Mouse (Mus musculus) limb, embryonic 10.5 days (tissue): ENCODE data around the gene Fam160a1. TPM values are rescaled to one million over a fixed set of nuclear protein-coding genes. Genes with fewer than 3 reads are reported as not detected.

Experiments used
- DNase-seq: peaks from one replicate; pipeline ENCODE4 v3.0.0-alpha.2; 2017; ENCODE audit warnings: low spot score
- H3K27ac ChIP-seq: fragments of 300-500 bp; sonication (generic); 2 replicates; pipeline ENCODE4 v1.5.1; 2016; ENCODE audit warnings: mild to moderate bottlenecking
- H3K27me3 ChIP-seq: fragments of 300-500 bp; sonication (generic); 2 replicates; pipeline ENCODE4 v1.6.1; 2016; ENCODE audit warnings: low read depth, mild to moderate bottlenecking; ENCODE audit not compliant: poor library complexity, severe bottlenecking
- H3K36me3 ChIP-seq: fragments of 300-500 bp; sonication (generic); 2 replicates; pipeline ENCODE4 v1.6.1; 2016; ENCODE audit warnings: mild to moderate bottlenecking, moderate library complexity
- H3K4me1 ChIP-seq: fragments of 300-500 bp; sonication (generic); 2 replicates; pipeline ENCODE4 v1.6.1; 2016
- H3K4me3 ChIP-seq: fragments of 300-500 bp; sonication (generic); 2 replicates; pipeline ENCODE4 v1.5.1; 2016; ENCODE audit warnings: mild to moderate bottlenecking, moderate library complexity
- H3K9me3 ChIP-seq: fragments of 300-500 bp; sonication (generic); replicated peaks from 2 replicates; pipeline ENCODE4 v1.6.1; 2016; ENCODE audit warnings: mild to moderate bottlenecking
- WGBS: fragments of 180-500 bp; shearing (Covaris S2); methylation state at CpG from one replicate; pipeline ENCODE4 v1.1.7; 2016; 5-methylcytosine and 5-hydroxymethylcytosine counted together
- polyA plus RNA-seq: library from polyadenylated mRNA; unstranded; fragments of >200 nt; fragmentation: Nextera tagmentation; extraction: Ambion mirVana; gene quantifications from 2 replicates; pipeline ENCODE4 v1.2.1, GENCODE M21; 2016

Fam160a1 gene
- polyA plus RNA-seq, 1 experiment from 2014 or later: 1.5 TPM

DNA sequence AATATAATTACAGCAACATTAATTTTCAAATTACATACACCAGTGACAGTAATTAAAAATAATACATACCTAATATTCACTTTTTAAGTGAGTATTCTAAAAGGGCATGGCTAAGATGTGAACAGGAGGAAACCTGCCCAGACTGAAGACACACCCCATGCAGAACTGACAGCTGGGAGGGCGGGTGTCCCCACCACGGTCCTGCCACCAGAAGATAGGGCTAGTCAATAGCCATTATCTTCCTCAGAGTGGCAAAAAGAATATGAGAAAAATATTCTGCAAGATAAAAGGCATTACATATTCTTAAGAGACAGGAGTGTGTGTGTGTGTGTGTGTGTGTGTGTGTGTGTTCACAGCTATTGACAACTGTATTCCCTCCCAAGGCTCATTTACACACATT is 92.0 kb downstream of the Fam160a1 start:
- Histone ChIP-seq H3K9me3 (no peaks in the 10 kb centered on the region), H3K27me3 (no peaks in the 10 kb centered on the region), H3K4me3 (no peak overlapping the region), H3K27ac (no peak overlapping the region), H3K4me1 (no peaks in the 10 kb centered on the region), H3K36me3 (no peaks in the 10 kb centered on the region)
- 70% methylated on average over 2 of the region's 2 CpGs for WGBS
- DNase-seq: no peak

- no peaks in the 10 kb centered on the region for H3K36me3 ChIP-seq
- no peak overlapping the region for H3K27ac ChIP-seq
- no peak for DNase-seq
- no peaks in the 10 kb centered on the region for H3K27me3 ChIP-seq
- H3K4me1 ChIP-seq: no peaks in the 10 kb centered on the region
- WGBS: 86% methylated on average over 6 of the region's 6 CpGs
- H3K9me3 ChIP-seq: no peaks in the 10 kb centered on the region
- H3K4me3 ChIP-seq: no peak overlapping the region
Observed at GRCm38 (mm10) chr3:85722581-85722980, 94.5 kb downstream of the Fam160a1 start.

- no peaks in the 10 kb centered on the region for H3K36me3 ChIP-seq
- DNase-seq: no peak
- H3K4me1 ChIP-seq: no peaks in the 10 kb centered on the region
- no peak overlapping the region for H3K27ac ChIP-seq
- 90% methylated on average over 4 of the region's 4 CpGs for WGBS
- no peaks in the 10 kb centered on the region for H3K9me3 ChIP-seq
- no peak overlapping the region for H3K4me3 ChIP-seq
- H3K27me3 ChIP-seq: no peaks in the 10 kb centered on the region
Observed at GRCm38 (mm10) chr3:85715764-85716297, 101.3 kb downstream of the Fam160a1 start.

- 88% methylated on average over 7 of the region's 7 CpGs for WGBS
- H3K27me3 ChIP-seq: no peaks in the 10 kb centered on the region
Observed at GRCm38 (mm10) chr3:85713936-85714709, 103.0 kb downstream of the Fam160a1 start.

GRCm38 (mm10) chr3:85710695-85711094 is 106.4 kb downstream of the Fam160a1 start:
- H3K4me3 ChIP-seq: no peak overlapping the region
- H3K9me3 ChIP-seq: no peaks in the 10 kb centered on the region
- no peaks in the 10 kb centered on the region for H3K36me3 ChIP-seq
- DNase-seq: no peak
- WGBS: 84% methylated on average over 8 of the region's 8 CpGs
- no peaks in the 10 kb centered on the region for H3K27me3 ChIP-seq
- H3K4me1 ChIP-seq: no peaks in the 10 kb centered on the region
- no peak overlapping the region for H3K27ac ChIP-seq

More at GRCm38 (mm10) chr3:85713936-85714709, 103.0 kb downstream of the Fam160a1 start:
- no peak for DNase-seq
- no peaks in the 10 kb centered on the region for H3K4me1 ChIP-seq
- no peak overlapping the region for H3K27ac ChIP-seq
- no peaks in the 10 kb centered on the region for H3K36me3 ChIP-seq
- no peaks in the 10 kb centered on the region for H3K9me3 ChIP-seq
- no peak overlapping the region for H3K4me3 ChIP-seq

DNA sequence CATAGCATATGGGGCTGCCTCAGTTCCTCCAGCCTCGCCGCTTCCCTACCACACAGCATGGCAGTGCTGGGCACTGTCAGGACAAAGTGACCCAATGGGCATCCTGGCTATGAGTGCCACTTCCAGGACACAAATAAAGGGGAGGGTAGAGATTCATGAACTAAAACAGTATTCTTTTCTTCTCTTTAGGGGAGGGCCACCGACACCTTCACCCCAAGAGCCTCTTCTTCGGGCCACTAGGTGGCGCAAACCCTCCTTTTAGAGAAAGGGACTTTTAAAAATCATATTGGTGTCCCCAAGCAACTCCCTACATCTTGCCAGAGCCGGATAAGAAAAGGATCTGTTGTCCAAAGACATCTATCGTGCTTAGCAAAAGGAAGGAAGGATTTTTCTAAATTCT is 109.7 kb downstream of the Fam160a1 start:
- Histone ChIP-seq H3K36me3 (no peaks in the 10 kb centered on the region), H3K9me3 (no peaks in the 10 kb centered on the region), H3K27ac (no peak overlapping the region), H3K27me3 (no peaks in the 10 kb centered on the region), H3K4me1 (no peaks in the 10 kb centered on the region), H3K4me3 (no peak overlapping the region)
- 43% methylated on average over 7 of the region's 7 CpGs for whole genome bisulfite sequencing
- peak; percentile 72 for DNase-seq

GRCm38 (mm10) chr3:85703141-85703882 is 113.8 kb downstream of the Fam160a1 start:
- WGBS: 64% methylated on average over 6 of the region's 6 CpGs
- Histone ChIP-seq H3K4me3 (no peak overlapping the region), H3K27ac (no peak overlapping the region), H3K36me3 (no peaks in the 10 kb centered on the region), H3K4me1 (no peaks in the 10 kb centered on the region), H3K9me3 (no peaks in the 10 kb centered on the region), H3K27me3 (no peaks in the 10 kb centered on the region)
- DNase-seq: no peak

- Histone ChIP-seq H3K27ac (no peak overlapping the region), H3K27me3 (no peaks in the 10 kb centered on the region), H3K9me3 (no peaks in the 10 kb centered on the region), H3K4me3 (no peak overlapping the region), H3K36me3 (no peaks in the 10 kb centered on the region), H3K4me1 (no peaks in the 10 kb centered on the region)
- DNase-seq: no peak
- WGBS: 87% methylated on average over 4 of the region's 4 CpGs
Observed at GRCm38 (mm10) chr3:85698496-85698895, 118.6 kb downstream of the Fam160a1 start.

DNA sequence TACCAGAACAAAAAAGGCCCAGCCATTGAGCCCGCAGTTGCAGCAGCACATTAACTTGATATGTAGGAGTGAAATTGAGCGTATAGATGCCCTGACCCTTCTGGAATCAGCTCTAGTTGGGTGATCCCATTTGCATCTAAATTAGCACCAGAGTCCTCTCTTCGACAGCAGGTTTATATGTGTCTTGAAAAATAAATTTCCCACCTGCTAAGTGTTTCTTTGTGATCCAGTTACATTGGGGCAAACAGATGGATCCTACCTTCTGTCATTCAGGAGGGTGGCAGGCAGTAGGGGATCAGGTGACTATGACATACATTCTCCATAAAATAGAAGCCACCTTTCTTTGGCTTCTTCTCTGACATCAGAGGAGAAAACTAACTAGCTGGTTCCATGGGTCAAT is 122.0 kb downstream of the Fam160a1 start:
- no peak overlapping the region for H3K4me3 ChIP-seq
- H3K36me3 ChIP-seq: no peaks in the 10 kb centered on the region
- no peak for DNase-seq
- no peaks in the 10 kb centered on the region for H3K9me3 ChIP-seq
- 88% methylated on average over 3 of the region's 3 CpGs for WGBS
- H3K27ac ChIP-seq: no peak overlapping the region
- H3K4me1 ChIP-seq: peaks cover 4% of the 10 kb centered on the region; the same call in 1 of the 2 replicates
- no peaks in the 10 kb centered on the region for H3K27me3 ChIP-seq

DNA sequence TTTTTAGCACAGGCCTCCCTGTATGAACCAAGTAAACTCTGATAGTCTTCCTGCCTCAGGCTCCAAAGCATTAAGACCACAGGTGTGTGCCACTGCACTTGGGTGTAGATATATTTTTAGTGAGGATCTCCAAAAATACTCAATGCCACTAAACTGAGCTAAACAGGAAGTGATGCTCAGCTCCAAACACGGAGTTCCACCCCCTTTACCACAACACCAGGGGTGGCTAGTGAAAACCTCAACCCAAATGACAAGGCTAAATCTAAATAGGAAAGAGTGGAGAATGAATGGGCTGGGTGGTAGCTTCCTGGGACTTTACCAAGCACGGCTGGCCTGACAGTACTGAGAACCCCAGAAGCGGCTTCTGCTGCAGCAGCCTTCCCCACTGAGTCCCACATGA is 124.1 kb downstream of the Fam160a1 start:
- Histone ChIP-seq H3K27me3 (no peaks in the 10 kb centered on the region), H3K4me3 (no peak overlapping the region), H3K27ac (no peak overlapping the region), H3K4me1 (peaks cover 4% of the 10 kb centered on the region; the same call in 1 of the 2 replicates), H3K9me3 (no peaks in the 10 kb centered on the region), H3K36me3 (no peaks in the 10 kb centered on the region)
- 52% methylated on average over 3 of the region's 3 CpGs for WGBS
- DNase-seq: no peak

DNA sequence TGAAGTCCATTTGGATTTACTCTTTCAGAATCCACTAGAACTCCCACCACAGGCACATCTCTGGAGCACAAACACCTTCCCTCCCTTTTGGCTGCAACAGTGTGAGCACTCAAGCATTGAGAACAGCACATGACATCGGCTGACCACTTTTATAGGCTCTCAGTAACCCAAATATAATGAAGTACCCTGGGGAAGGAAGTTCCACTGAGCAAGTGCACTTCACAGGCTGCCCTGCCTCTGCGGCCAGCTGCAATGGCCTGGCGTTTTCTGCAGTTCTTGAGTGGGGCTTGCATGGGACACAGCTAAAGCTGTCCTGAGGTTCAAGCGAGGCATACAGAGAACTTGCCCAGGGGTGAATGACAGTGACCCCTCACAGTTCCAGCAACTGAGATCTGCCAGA is 126.0 kb downstream of the Fam160a1 start:
- no peak overlapping the region for H3K27ac ChIP-seq
- no peaks in the 10 kb centered on the region for H3K36me3 ChIP-seq
- WGBS: 72% methylated on average over 4 of the region's 4 CpGs
- no peaks in the 10 kb centered on the region for H3K9me3 ChIP-seq
- no peak overlapping the region for H3K4me3 ChIP-seq
- DNase-seq: no peak
- H3K27me3 ChIP-seq: no peaks in the 10 kb centered on the region
- peaks cover 4% of the 10 kb centered on the region; the same call in 1 of the 2 replicates for H3K4me1 ChIP-seq

GRCm38 (mm10) chr3:85688341-85688740 is 128.8 kb downstream of the Fam160a1 start:
- Histone ChIP-seq H3K36me3 (no peaks in the 10 kb centered on the region), H3K27ac (no peak overlapping the region), H3K27me3 (no peaks in the 10 kb centered on the region), H3K9me3 (no peaks in the 10 kb centered on the region), H3K4me3 (no peak overlapping the region), H3K4me1 (peaks cover 4% of the 10 kb centered on the region; the same call in 1 of the 2 replicates)
- 93% methylated on average over 14 of the region's 14 CpGs for WGBS
- no peak for DNase-seq

DNA sequence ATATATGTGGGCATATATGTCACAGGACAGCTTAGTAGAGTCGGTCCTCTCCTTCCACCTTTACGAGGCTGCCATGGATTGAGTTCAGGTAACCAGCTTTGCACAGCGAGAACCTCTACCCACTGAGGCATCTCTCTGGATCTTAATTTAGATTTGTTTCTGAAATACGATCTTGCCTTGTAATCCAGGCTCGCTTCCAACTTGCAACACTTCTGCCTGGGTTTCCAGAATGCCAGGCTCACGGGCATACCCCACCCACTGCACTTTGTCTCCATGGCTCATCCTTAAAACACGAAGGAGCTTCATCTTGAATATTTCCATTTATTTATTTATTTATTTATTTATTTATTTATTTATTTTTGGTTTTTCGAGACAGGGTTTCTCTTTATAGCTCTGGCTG is 131.8 kb downstream of the Fam160a1 start:
- no peak overlapping the region for H3K27ac ChIP-seq
- DNase-seq: no peak
- H3K27me3 ChIP-seq: no peaks in the 10 kb centered on the region
- H3K4me3 ChIP-seq: no peak overlapping the region
- WGBS: 91% methylated on average over 8 of the region's 8 CpGs
- H3K4me1 ChIP-seq: peaks cover 5% of the 10 kb centered on the region; the same call in 1 of the 2 replicates
- H3K36me3 ChIP-seq: no peaks in the 10 kb centered on the region
- H3K9me3 ChIP-seq: no peaks in the 10 kb centered on the region
